Mouse (Mus musculus): Measurements from ENCODE around the gene Elovl6. TPM values are rescaled to one million over a fixed set of nuclear protein-coding genes. Genes with fewer than 3 reads are reported as not detected.
A peak's percentile ranks its signal among the peaks of the same experiment; 100 is the strongest.

Gene Elovl6
- polyA plus RNA-seq (2015; fragmentation: Nextera tagmentation; extraction: Ambion mirVana): 46.6 and 47.6 TPM in 2 replicates

DNA sequence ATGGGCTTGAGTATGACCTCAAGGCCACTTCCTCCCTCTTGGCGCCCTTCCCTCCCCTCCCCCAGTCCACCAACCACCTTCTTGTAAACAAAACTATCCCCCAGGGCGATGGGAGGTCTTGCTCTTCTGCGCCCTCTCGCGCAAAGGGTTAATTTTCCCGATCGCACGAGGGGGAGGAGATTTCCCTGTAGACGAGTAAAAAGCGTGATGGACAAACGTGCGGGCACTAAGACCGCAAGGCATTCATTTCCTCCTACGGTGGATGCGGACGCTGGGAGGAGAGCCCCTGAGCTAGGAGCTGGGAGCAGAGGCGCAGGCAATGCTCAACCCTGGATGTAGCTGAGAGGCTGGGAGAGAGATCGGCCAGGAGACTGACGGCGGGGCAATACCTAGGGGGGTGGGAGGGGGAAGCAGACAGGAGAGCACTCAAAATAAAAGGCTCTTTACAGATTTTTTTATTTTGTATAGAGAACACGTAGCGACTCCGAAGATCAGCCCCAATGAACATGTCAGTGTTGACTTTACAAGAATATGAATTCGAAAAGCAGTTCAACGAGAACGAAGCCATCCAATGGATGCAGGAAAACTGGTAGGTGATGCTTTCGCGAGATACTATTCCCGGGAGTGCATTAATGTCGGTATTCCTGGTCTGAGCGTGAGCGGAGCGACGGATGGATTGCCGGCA is at the start of gene Elovl6:
Gene Elovl6, plus strand, starts transcription at position 176 of the 685 bp plus-strand sequence.
- Histone ChIP-seq H3K27me3 (no peaks in the 10 kb centered on the region), H3K4me2 (peak within 1 kb of the TSS; percentile 83), H3K9me3 (replicated peaks) (no peaks in the 10 kb centered on the region), H3K36me3 (no peaks in the 10 kb centered on the region), H3K27ac (peak within 1 kb of the TSS; percentile 99), H3K4me3 (replicated peaks) (peak within 1 kb of the TSS; percentile 86), H3K9ac (peak within 1 kb of the TSS; percentile 85), H3K4me1 (peaks cover 32% of the 10 kb centered on the region)
- ATAC-seq (replicated peaks; ENCODE audit: low FRiP score): peak; percentile 52
- under 1% methylated on average over 35 of the region's 35 CpGs for WGBS

- Histone ChIP-seq H3K9ac (no peak overlapping the region), H3K4me3 (replicated peaks) (no peak overlapping the region), H3K4me1 (no peaks in the 10 kb centered on the region), H3K27me3 (no peaks in the 10 kb centered on the region), H3K36me3 (no peaks in the 10 kb centered on the region), H3K27ac (no peak overlapping the region), H3K4me2 (no peak overlapping the region), H3K9me3 (replicated peaks) (no peaks in the 10 kb centered on the region)
- ATAC-seq (replicated peaks; ENCODE audit: low FRiP score): no peak
- 87% methylated on average over 4 of the region's 4 CpGs for WGBS
Observed at GRCm38 (mm10) chr3:129488774-129489173, 43.4 kb upstream of the Elovl6 start.

DNA sequence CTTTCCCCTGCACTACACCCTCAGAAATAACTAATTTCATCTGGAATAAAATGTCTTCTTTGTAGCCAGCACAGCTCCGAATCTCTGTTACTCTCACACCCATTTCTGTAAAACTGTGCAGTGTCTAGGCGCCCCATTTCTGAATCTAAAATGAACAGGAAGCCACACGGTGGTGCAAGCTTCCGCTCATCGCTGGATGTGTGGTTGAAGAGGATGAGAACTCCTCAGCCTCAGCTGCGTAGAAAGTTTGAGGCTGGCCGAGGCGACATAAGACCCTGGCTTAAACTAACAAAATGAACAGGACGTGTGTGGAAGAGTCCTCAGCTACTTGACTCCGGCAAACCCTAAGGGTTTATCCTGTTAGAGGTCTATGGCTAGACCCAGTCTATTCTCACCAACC is 38.0 kb upstream of the Elovl6 start:
- Histone ChIP-seq H3K9me3 (replicated peaks) (no peaks in the 10 kb centered on the region), H3K9ac (no peak overlapping the region), H3K36me3 (no peaks in the 10 kb centered on the region), H3K27ac (no peak overlapping the region), H3K27me3 (no peaks in the 10 kb centered on the region), H3K4me2 (no peak overlapping the region), H3K4me3 (replicated peaks) (no peak overlapping the region), H3K4me1 (no peaks in the 10 kb centered on the region)
- ATAC-seq (replicated peaks; ENCODE audit: low FRiP score): no peak
- WGBS: 92% methylated on average over 10 of the region's 10 CpGs

DNA sequence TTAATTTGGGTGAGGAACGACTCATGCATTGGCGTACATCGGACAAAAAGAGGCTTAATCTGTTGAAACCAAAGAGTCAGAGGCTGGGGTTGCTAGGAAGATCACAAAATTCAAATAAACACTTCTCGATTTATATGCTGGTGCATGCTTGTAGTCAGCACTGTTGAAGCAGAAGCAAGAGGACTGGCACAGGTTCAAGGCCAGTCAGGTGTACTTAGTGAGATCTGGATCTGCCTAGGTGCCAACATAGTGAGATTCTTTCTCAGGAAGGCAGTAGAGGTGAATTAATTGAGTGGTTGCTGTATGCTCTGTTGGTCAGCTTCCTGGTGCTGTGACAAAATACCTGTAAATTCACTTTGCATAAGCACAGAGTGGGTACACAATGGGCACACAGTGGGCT is 37.4 kb upstream of the Elovl6 start:
- WGBS: 91% methylated on average over 4 of the region's 4 CpGs
- Histone ChIP-seq H3K27me3 (no peaks in the 10 kb centered on the region), H3K9me3 (replicated peaks) (no peaks in the 10 kb centered on the region), H3K4me1 (no peaks in the 10 kb centered on the region), H3K27ac (no peak overlapping the region), H3K4me2 (no peak overlapping the region), H3K4me3 (replicated peaks) (no peak overlapping the region), H3K36me3 (no peaks in the 10 kb centered on the region), H3K9ac (no peak overlapping the region)
- no peak for ATAC-seq (replicated peaks; ENCODE audit: low FRiP score)

DNA sequence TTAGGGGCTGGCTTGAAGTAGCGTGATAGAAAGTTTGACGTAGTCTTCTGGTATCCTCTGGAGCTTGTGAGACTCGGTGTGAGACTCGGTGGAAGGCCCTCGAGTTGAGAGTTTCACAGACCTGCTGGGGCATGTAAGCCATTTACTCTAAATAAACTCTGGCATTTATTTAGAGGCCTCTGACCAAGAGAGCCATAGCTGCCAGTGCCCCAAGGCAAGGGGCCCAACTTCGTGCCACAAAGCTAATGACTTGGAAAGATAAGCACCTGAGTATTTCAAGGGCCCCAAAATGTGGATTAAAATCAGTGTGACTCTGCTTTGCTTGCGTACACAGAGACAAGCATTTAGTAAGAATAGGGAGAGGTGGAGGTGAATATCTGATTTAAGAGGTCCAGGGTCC is 28.4 kb upstream of the Elovl6 start:
- H3K4me3 ChIP-seq (replicated peaks): no peak overlapping the region
- H3K27ac ChIP-seq: no peak overlapping the region
- WGBS: 67% methylated on average over 7 of the region's 7 CpGs

GRCm38 (mm10) chr3:129504928-129505327 is 27.2 kb upstream of the Elovl6 start:
- 69% methylated on average over 6 of the region's 6 CpGs for WGBS

More for the DNA sequence above, 28.4 kb upstream of the Elovl6 start:
- ATAC-seq (replicated peaks; ENCODE audit: low FRiP score): 0 out of 2 replicates have a peak, but pooled peaks have one; percentile 46
- Histone ChIP-seq H3K9me3 (replicated peaks) (no peaks in the 10 kb centered on the region), H3K36me3 (no peaks in the 10 kb centered on the region), H3K9ac (no peak overlapping the region), H3K27me3 (no peaks in the 10 kb centered on the region), H3K4me1 (no peaks in the 10 kb centered on the region), H3K4me2 (no peak overlapping the region)

DNA sequence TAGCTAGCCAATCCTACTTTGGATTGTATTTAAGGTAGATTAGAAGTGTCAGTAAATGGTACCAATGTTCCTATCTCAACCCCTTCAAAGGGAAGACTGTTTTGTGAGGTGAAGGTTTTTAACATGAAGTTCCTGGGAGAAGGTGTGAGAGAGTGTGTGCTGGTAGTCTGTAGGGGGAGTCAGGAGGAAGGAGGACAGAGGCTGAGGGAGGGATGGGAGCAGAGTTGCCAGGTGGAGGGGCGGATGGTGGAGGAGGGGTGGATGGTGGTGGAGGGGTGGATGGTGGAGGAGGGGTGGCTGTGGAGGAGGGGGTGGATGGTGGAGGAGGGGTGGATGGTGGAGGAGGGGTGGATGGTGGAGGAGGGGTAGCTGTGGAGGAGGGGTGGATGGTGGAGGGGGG is 24.4 kb upstream of the Elovl6 start:
- WGBS: 85% methylated on average over 1 of the region's 1 CpGs
- Histone ChIP-seq H3K27me3 (no peaks in the 10 kb centered on the region), H3K9me3 (replicated peaks) (no peaks in the 10 kb centered on the region), H3K4me2 (no peak overlapping the region), H3K36me3 (no peaks in the 10 kb centered on the region), H3K4me1 (0 out of 2 replicates have a peak, but pooled peaks cover 2% of the 10 kb centered on the region), H3K9ac (no peak overlapping the region), H3K4me3 (replicated peaks) (no peak overlapping the region), H3K27ac (no peak overlapping the region)
- no peak for ATAC-seq (replicated peaks; ENCODE audit: low FRiP score)

More at GRCm38 (mm10) chr3:129504928-129505327, 27.2 kb upstream of the Elovl6 start:
- no peaks in the 10 kb centered on the region for H3K36me3 ChIP-seq
- H3K27me3 ChIP-seq: no peaks in the 10 kb centered on the region
- no peak overlapping the region for H3K4me3 ChIP-seq (replicated peaks)
- H3K4me1 ChIP-seq: 0 out of 2 replicates have a peak, but pooled peaks cover under 1% of the 10 kb centered on the region
- no peak overlapping the region for H3K4me2 ChIP-seq
- ATAC-seq (replicated peaks; ENCODE audit: low FRiP score): no peak
- no peak overlapping the region for H3K9ac ChIP-seq
- no peak overlapping the region for H3K27ac ChIP-seq
- no peaks in the 10 kb centered on the region for H3K9me3 ChIP-seq (replicated peaks)

DNA sequence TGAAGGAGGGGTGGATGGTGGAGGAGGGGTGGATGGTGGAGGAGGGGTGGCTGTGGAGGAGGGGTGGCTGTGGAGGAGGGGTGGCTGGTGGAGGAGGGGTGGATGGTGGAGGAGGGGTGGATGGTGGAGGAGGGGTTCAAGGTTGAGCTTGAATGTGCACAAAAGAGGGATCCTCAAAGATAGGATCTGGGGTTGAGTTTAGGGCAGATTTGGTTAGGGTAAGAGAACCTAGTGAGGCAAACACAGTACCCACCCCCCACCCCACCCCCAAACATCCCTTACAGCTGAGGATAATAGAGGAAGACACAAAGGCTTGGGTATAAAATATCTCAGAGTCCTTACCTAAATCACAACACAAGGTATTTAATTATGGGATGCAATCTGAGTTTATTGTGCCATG is 23.6 kb upstream of the Elovl6 start:
- H3K4me1 ChIP-seq: 0 out of 2 replicates have a peak, but pooled peaks cover 2% of the 10 kb centered on the region
- H3K9ac ChIP-seq: no peak overlapping the region
- ATAC-seq (replicated peaks; ENCODE audit: low FRiP score): no peak
- H3K4me2 ChIP-seq: no peak overlapping the region
- no peaks in the 10 kb centered on the region for H3K9me3 ChIP-seq (replicated peaks)
- H3K4me3 ChIP-seq (replicated peaks): no peak overlapping the region
- no peak overlapping the region for H3K27ac ChIP-seq
- H3K36me3 ChIP-seq: no peaks in the 10 kb centered on the region
- no peaks in the 10 kb centered on the region for H3K27me3 ChIP-seq

DNA sequence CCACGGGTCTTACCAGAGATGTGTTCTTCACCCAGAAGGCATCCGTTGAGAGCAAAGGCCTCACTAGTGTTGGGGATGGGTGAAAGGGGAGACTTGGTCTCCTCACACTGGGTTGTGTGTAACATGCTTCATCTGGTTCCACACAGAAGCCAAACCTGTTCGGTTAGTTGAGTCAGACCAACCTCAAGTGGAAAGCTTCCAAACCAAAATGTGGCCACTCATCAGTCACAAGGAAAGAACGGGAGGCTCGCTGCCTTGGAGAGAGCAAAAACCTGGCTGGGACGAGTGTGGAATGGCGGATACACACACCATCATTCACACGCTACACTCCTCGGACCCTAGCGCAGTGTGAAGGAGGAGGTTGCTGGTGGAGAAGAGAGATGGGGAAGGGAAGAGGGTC is 22.4 kb upstream of the Elovl6 start:
- Histone ChIP-seq H3K4me2 (no peak overlapping the region), H3K9me3 (replicated peaks) (no peaks in the 10 kb centered on the region), H3K4me3 (replicated peaks) (no peak overlapping the region), H3K27me3 (no peaks in the 10 kb centered on the region), H3K27ac (peak overlapping the region; percentile 34; the same call in 1 of the 2 replicates), H3K36me3 (no peaks in the 10 kb centered on the region), H3K9ac (no peak overlapping the region), H3K4me1 (0 out of 2 replicates have a peak, but pooled peaks cover 2% of the 10 kb centered on the region)
- ATAC-seq (replicated peaks; ENCODE audit: low FRiP score): peak; percentile 69; the same call in 1 of the 2 replicates
- WGBS: 78% methylated on average over 10 of the region's 10 CpGs

DNA sequence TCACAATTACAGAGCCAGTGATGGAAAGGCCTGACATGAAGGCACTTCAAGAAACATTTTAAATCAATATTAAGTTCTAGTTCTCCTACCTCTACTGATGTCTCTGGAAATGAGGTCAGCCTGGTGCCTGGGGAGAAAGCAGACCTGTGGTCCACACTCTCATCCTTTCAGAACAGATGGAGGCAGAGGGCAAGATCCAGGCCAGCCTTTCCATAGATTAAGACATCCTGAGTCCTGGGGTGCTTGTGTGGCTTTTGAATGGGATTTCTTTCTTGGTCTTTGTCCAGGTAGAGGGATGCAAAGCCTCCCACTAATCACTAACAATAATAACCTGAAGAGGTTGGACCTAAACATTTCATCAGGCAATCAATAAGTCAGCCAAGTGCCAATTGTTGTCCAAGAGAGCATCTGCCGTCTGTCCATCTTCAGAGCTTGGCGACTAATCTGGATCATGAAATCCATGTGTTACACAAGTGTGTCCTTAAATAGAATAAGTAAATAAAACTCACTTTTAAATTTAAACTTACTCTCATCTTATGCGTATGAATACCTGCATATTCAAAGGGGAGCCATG is 16.2 kb upstream of the Elovl6 start:
- Histone ChIP-seq H3K27ac (no peak overlapping the region), H3K36me3 (no peaks in the 10 kb centered on the region), H3K4me2 (no peak overlapping the region), H3K27me3 (no peaks in the 10 kb centered on the region), H3K4me1 (no peaks in the 10 kb centered on the region), H3K9me3 (replicated peaks) (no peaks in the 10 kb centered on the region), H3K4me3 (replicated peaks) (no peak overlapping the region), H3K9ac (no peak overlapping the region)
- 95% methylated on average over 3 of the region's 3 CpGs for WGBS
- no peak for ATAC-seq (replicated peaks; ENCODE audit: low FRiP score)

- H3K9ac ChIP-seq: no peak overlapping the region
- H3K4me2 ChIP-seq: no peak overlapping the region
- no peak overlapping the region for H3K4me3 ChIP-seq (replicated peaks)
- no peaks in the 10 kb centered on the region for H3K9me3 ChIP-seq (replicated peaks)
- 81% methylated on average over 4 of the region's 4 CpGs for WGBS
- H3K36me3 ChIP-seq: no peaks in the 10 kb centered on the region
- no peaks in the 10 kb centered on the region for H3K4me1 ChIP-seq
- ATAC-seq (replicated peaks; ENCODE audit: low FRiP score): no peak
- no peaks in the 10 kb centered on the region for H3K27me3 ChIP-seq
- no peak overlapping the region for H3K27ac ChIP-seq
Observed at GRCm38 (mm10) chr3:129520499-129520898, 11.7 kb upstream of the Elovl6 start.

DNA sequence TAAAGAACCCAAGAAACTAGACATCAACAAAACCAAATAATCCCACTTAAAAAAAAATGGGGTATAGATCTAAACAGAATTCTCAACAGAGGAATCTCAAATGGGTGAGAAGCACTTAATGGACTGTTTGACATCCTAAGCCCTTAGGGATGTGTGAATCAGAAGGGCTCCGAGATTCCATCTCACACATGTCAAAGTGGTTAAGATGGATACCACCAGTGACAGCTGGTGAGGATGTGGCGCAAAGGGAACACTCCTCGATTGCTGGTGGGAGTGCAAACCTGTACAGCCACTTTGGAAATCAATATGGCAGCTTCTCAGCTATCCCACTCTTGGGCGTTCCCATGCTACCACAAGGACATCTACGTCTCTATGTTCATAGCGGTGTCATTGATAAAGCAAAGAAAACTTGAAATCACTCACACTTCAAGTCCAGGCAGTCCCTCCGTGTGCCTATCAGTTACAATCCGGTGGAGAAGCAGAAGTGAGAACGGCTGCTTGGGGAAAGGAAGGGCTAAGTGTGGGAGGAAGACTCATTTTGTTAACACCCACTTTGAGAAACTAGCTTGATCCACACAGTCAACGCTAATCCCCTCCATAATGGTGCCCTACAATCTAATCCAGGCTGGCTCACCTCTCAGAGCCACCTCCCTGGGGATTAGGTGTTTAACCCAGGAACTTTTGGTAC is 8.6 kb upstream of the Elovl6 start:
- no peak overlapping the region for H3K4me3 ChIP-seq (replicated peaks)
- 86% methylated on average over 10 of the region's 10 CpGs for WGBS
- no peaks in the 10 kb centered on the region for H3K27me3 ChIP-seq
- H3K36me3 ChIP-seq: no peaks in the 10 kb centered on the region
- H3K4me2 ChIP-seq: no peak overlapping the region
- no peaks in the 10 kb centered on the region for H3K9me3 ChIP-seq (replicated peaks)
- H3K27ac ChIP-seq: no peak overlapping the region
- no peak overlapping the region for H3K9ac ChIP-seq
- no peak for ATAC-seq (replicated peaks; ENCODE audit: low FRiP score)
- H3K4me1 ChIP-seq: no peaks in the 10 kb centered on the region

Measured in kidney, embryonic 15.5 days (tissue).